Mouse (Mus musculus) testis, adult 2 months (tissue): ENCODE results near the gene Acad10. TPM values are rescaled to one million over a fixed set of nuclear protein-coding genes. Genes with fewer than 3 reads are reported as not detected.
"Not testable (repeated sequence)": the region's sequence is repeated elsewhere in the genome, so short reads cannot be mapped to it uniquely, and the experiment has no call there.

ENCODE experiments used
- H3K27ac ChIP-seq: fragments of 200-500 bp; 2 replicates; pipeline ENCODE4 v1.5.1; 2012; ENCODE audit warnings: low read depth, low read length; ENCODE audit not compliant: control insufficient read depth, insufficient read depth
- H3K27me3 ChIP-seq: fragments of 200-500 bp; 2 replicates; pipeline ENCODE4 v1.6.1; 2012; ENCODE audit warnings: mild to moderate bottlenecking, low read length, moderate library complexity; ENCODE audit not compliant: control insufficient read depth, insufficient read depth
- H3K36me3 ChIP-seq: fragments of 200-500 bp; 2 replicates; pipeline ENCODE4 v1.6.1; 2012; ENCODE audit warnings: mild to moderate bottlenecking, low read length; ENCODE audit not compliant: control insufficient read depth, insufficient read depth
- H3K4me1 ChIP-seq: fragments of 200-500 bp; 2 replicates; pipeline ENCODE4 v1.6.1; 2012; ENCODE audit warnings: low read length; ENCODE audit not compliant: control insufficient read depth, insufficient read depth
- H3K4me3 ChIP-seq: fragments of 200-500 bp; 2 replicates; pipeline ENCODE4 v1.5.1; 2012; ENCODE audit warnings: low read depth, mild to moderate bottlenecking, low read length, moderate library complexity, mixed read lengths; ENCODE audit not compliant: control insufficient read depth
- CTCF ChIP-seq: fragments of 200-500 bp; IDR thresholded peaks from 2 replicates; pipeline ENCODE4 v1.5.1; 2012; ENCODE audit warnings: low read depth, mild to moderate bottlenecking, inconsistent platforms, low read length, moderate library complexity; ENCODE audit not compliant: control insufficient read depth, insufficient read depth, insufficient replicate concordance
- POLR2A ChIP-seq: fragments of 200-500 bp; IDR thresholded peaks from 2 replicates; pipeline ENCODE4 v1.6.1; 2012; ENCODE audit warnings: low read depth, mild to moderate bottlenecking, inconsistent platforms, low read length, moderate library complexity; ENCODE audit not compliant: control insufficient read depth
- polyA plus RNA-seq: library from polyadenylated mRNA; depleted of rRNA; stranded (reverse); fragments of >200 nt; gene quantifications from 2 replicates; pipeline ENCODE4 v1.2.3, GENCODE M21; 2012

Gene Acad10
- polyA plus RNA-seq, 1 experiment = 5.7 TPM

DNA sequence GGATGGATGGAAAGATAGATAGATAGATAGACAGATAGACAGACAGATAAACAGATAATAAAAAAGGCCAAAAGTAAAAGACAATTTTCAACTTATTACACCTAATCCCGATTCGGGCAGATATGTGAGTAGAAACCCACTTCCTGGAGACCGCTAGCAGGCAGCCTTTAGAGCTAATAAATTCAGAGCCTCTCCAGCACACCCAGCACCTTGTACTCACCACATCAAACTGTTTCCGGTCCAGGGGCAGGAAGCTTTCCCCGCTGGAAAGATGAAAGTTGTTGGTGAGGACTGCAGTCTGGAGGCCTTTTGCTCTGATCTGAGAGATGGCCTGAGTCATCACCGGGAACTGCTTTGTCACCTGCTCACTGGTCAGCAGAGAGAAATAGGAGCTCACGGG, 11.2 kb downstream of the Acad10 start:
- TF ChIP-seq POLR2A (no peak), CTCF (no peak)
- H3K27ac ChIP-seq = no peak overlapping the region
- H3K36me3 ChIP-seq = no peaks in the 10 kb centered on the region; the same call in 1 of the 2 replicates
- no peak overlapping the region for H3K4me3 ChIP-seq
- no peaks in the 10 kb centered on the region for H3K27me3 ChIP-seq
- H3K4me1 ChIP-seq = no peaks in the 10 kb centered on the region

DNA sequence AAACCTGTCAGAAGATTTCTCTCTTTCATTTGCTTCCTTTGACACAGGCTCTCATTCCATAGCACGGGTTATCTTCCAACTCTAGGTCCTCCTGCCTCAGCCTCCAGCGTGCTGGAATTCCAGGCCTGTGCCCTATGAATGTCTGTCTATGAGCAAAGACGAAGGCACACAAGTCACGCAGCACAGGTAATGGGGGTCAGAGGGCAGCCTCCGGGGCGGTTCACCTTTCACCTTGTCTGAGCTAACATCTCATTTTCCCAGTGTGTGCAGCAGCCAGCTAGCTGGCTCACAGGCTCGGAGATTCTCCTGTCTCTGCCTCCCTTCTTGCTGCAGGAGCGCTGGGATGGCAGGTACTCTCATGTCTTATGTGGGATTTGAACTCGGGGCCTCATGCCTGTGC, 20.7 kb downstream of the Acad10 start:
- Histone ChIP-seq H3K4me3 (no peak overlapping the region), H3K27ac (no peak overlapping the region), H3K4me1 (no peaks in the 10 kb centered on the region), H3K36me3 (no peaks in the 10 kb centered on the region; the same call in 1 of the 2 replicates), H3K27me3 (no peaks in the 10 kb centered on the region)
- no peak for TF ChIP-seq POLR2A
- no peak for TF ChIP-seq CTCF

DNA sequence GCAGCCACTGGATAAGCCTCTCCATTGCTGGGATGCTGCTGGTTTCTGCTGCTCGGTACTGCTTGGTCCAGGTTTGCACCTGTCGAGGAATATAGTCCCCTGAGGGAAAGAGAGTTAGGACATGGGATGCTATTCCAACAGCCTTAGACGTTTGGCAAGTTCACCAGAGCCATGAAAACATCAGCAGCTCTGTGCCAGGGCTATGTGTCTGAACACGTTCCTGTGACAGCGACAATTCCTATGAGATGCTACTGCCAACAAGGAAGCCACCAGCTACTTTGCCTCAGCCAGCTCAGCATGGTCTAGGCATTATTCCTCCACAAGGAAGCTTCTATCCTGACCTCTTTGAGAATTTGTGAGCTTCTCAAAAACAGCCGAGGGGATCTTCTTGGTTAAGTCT, 23.0 kb downstream of the Acad10 start:
- Histone ChIP-seq H3K4me1 (no peaks in the 10 kb centered on the region), H3K36me3 (no peaks in the 10 kb centered on the region; the same call in 1 of the 2 replicates), H3K27ac (no peak overlapping the region), H3K4me3 (no peak overlapping the region), H3K27me3 (no peaks in the 10 kb centered on the region)
- no peak for TF ChIP-seq CTCF
- no peak for TF ChIP-seq POLR2A

DNA sequence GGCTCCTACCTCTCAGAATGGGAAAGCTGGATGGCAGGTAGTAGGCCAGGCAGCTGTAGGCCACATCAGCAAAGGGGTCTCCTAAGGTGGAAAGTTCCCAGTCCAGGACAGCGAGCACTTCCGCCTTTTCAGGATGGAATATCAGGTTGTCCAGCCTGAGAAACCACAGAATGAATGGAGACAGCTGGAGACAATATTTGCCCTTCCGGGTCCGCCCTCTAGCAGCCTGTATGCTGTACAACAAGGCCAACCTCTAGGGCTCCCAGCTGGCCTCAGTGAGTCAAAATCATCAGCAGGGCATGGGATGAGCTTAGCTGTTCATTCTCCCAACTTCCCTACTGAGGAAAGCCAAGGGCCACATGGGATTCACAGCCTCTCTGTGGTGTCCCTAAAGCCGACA, 25.6 kb downstream of the Acad10 start:
- H3K4me1 ChIP-seq = no peaks in the 10 kb centered on the region
- H3K27ac ChIP-seq = no peak overlapping the region
- H3K36me3 ChIP-seq = no peaks in the 10 kb centered on the region; the same call in 1 of the 2 replicates
- no peaks in the 10 kb centered on the region for H3K27me3 ChIP-seq
- H3K4me3 ChIP-seq = no peak overlapping the region
- TF ChIP-seq CTCF = no peak
- TF ChIP-seq POLR2A = no peak

DNA sequence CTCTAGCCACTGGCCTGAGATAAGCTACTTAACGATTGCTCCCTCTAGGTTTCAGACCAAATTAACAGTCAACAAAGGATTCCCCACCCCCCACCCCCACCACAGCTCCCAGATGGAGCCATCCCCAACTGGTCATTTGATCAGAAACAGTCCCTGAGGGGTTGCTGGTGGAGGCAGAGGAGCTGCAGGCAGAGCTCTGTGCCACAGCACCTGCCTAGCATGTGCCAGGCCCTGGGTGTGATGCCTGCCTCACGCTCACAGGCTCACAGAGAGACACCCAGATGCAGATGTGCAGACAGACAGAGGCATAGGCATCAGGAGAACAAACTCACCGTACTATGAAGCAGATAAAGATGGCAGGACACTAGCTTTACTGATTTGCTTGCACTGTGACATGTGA, 27.5 kb downstream of the Acad10 start:
- H3K27me3 ChIP-seq = no peaks in the 10 kb centered on the region
- TF ChIP-seq POLR2A (no peak), CTCF (no peak)
- no peaks in the 10 kb centered on the region for H3K36me3 ChIP-seq
- no peak overlapping the region for H3K4me3 ChIP-seq
- H3K4me1 ChIP-seq = no peaks in the 10 kb centered on the region
- H3K27ac ChIP-seq = no peak overlapping the region

DNA sequence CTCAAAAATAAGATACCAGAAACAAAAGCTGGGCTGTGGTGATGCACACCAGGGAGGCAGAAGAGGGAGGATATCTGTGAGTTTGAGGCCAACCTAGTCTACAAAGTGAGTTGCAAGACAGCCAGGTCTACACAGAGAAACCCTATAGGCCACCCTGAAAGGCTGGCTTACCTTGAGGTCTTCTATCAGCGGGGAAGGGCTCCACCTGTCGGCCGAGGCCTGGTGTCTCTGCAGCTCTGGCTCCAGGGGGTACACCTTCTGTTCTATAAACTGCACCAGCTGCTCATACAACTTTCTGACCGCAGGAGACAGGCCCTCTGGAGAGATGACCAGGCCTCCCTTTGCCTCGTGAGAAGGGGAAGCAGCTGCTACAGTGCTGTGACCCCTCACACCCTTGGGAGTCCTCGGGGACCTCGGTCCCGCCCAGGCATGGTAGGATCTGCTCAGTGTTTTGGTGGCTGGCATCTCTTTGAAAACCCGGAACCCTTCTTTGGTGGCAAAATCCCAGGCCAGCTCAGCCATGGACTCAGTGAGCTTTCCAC, 29.1 kb downstream of the Acad10 start:
- not testable (repeated sequence) for H3K4me1 ChIP-seq, H3K4me3 ChIP-seq

DNA sequence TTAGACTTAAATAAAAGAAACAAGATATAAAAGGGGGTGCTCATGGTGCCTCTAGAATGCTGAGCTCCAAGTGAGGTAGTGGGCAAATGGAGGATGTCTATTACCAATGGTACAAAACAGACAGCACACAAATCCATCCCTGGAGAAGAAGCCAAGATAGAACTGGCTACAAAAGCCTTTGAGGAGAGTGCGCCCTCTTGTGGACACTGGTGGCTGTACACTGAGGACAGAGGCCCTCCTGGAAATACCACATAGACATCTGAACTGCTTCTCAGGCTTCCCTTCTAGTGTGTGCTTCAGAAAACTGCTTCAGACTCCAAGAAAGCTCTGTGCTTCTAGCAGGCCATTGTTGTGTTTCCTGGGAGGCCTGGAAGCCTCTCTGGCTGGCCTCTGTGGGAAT, 32.4 kb downstream of the Acad10 start:
- Histone ChIP-seq H3K4me1 (no peaks in the 10 kb centered on the region), H3K36me3 (no peaks in the 10 kb centered on the region), H3K27me3 (no peaks in the 10 kb centered on the region), H3K27ac (no peak overlapping the region), H3K4me3 (no peak overlapping the region)
- TF ChIP-seq CTCF (peak; percentile 70; the same call in 1 of the 2 replicates), POLR2A (no peak)

More for the DNA sequence above, 29.1 kb downstream of the Acad10 start:
- not testable (repeated sequence) for H3K27ac ChIP-seq, H3K36me3 ChIP-seq, H3K27me3 ChIP-seq

DNA sequence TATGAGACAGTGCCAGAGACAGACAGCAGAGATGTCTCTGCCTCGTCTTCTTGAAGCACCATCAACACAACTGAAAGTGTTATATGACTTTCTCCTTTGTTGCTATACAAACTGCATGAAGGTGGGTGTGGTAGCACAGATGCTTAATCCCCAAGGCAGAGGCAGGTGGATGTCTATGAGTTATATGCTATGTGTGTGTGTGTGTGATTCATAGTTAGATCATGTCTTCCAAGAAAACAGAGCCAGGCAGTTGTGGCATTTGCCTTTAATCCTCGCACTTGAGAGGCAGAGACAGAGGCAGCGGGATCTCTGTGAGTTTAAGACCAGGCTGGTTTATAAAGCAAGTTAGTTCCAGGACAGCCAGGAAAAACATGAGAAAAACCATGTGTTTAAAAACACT, 37.1 kb downstream of the Acad10 start:
- Histone ChIP-seq H3K27ac (no peak overlapping the region), H3K36me3 (no peaks in the 10 kb centered on the region), H3K27me3 (no peaks in the 10 kb centered on the region), H3K4me1 (peaks cover 2% of the 10 kb centered on the region; the same call in 1 of the 2 replicates), H3K4me3 (no peak overlapping the region)
- TF ChIP-seq CTCF (no peak), POLR2A (no peak)
